Mouse (Mus musculus) layer of hippocampus, postnatal 36 days (tissue): ENCODE measurements around the gene Snx14. TPM values are rescaled to one million over a fixed set of nuclear protein-coding genes. Genes with fewer than 3 reads are reported as not detected.

ENCODE experiments used
- DNase-seq, 2 experiments: peaks; one replicate each; pipeline ENCODE4 v3.0.0; 2022
- total RNA-seq, 2 experiments: library from RNA; stranded (reverse); gene quantifications; 2 replicates each; pipeline ENCODE4 v1.2.3; 2021

Gene Snx14
- total RNA-seq, 2 experiments from 2014 or later, result 49.9 to 52.9 TPM

GRCm38 (mm10) chr9:88380542-88380941 is 58.2 kb downstream of the Snx14 start:
- DNase-seq, result no peak

- no peak for DNase-seq
Measured at GRCm38 (mm10) chr9:88380076-88380475, 58.7 kb downstream of the Snx14 start.

GRCm38 (mm10) chr9:88379057-88379456 is 59.7 kb downstream of the Snx14 start:
- DNase-seq, result no peak

GRCm38 (mm10) chr9:88377483-88377882 is 61.3 kb downstream of the Snx14 start:
- DNase-seq, result no peak

- no peak for DNase-seq
Measured at GRCm38 (mm10) chr9:88373001-88373400, 65.8 kb downstream of the Snx14 start.

GRCm38 (mm10) chr9:88371201-88371600 is 67.6 kb downstream of the Snx14 start:
- no peak for DNase-seq

GRCm38 (mm10) chr9:88369666-88370065 is 69.1 kb downstream of the Snx14 start:
- DNase-seq, result no peak

- no peak for DNase-seq
Measured at GRCm38 (mm10) chr9:88368476-88368875, 70.3 kb downstream of the Snx14 start.

GRCm38 (mm10) chr9:88367751-88368150 is 71.0 kb downstream of the Snx14 start:
- DNase-seq, result no peak

- DNase-seq, result no peak
Measured at GRCm38 (mm10) chr9:88367322-88367721, 71.4 kb downstream of the Snx14 start.

GRCm38 (mm10) chr9:88366819-88367218 is 71.9 kb downstream of the Snx14 start:
- no peak for DNase-seq

GRCm38 (mm10) chr9:88366308-88366707 is 72.5 kb downstream of the Snx14 start:
- no peak for DNase-seq

GRCm38 (mm10) chr9:88363102-88363501 is 75.7 kb downstream of the Snx14 start:
- no peak for DNase-seq

- no peak for DNase-seq
Measured at GRCm38 (mm10) chr9:88362055-88362850, 76.5 kb downstream of the Snx14 start.

GRCm38 (mm10) chr9:88361211-88361909 is 77.4 kb downstream of the Snx14 start:
- no peak for DNase-seq

- DNase-seq, result no peak
Measured at GRCm38 (mm10) chr9:88359140-88359539, 79.6 kb downstream of the Snx14 start.

- no peak for DNase-seq
Measured at GRCm38 (mm10) chr9:88357173-88357572, 81.6 kb downstream of the Snx14 start.

GRCm38 (mm10) chr9:88353459-88353858 is 85.3 kb downstream of the Snx14 start:
- no peak for DNase-seq

- no peak for DNase-seq
Measured at GRCm38 (mm10) chr9:88352741-88353140, 86.0 kb downstream of the Snx14 start.

- no peak for DNase-seq
Measured at GRCm38 (mm10) chr9:88351163-88351562, 87.6 kb downstream of the Snx14 start.

- no peak for DNase-seq
Measured at GRCm38 (mm10) chr9:88350317-88350716, 88.4 kb downstream of the Snx14 start.

- no peak for DNase-seq
Measured at GRCm38 (mm10) chr9:88348623-88349022, 90.1 kb downstream of the Snx14 start.

- no peak for DNase-seq
Measured at GRCm38 (mm10) chr9:88346857-88347256, 91.9 kb downstream of the Snx14 start.

GRCm38 (mm10) chr9:88344424-88344823 is 94.3 kb downstream of the Snx14 start:
- no peak for DNase-seq
